Mouse (Mus musculus) CH12.LX (cell line): Measurements from ENCODE around the gene Ppard. TPM values are rescaled to one million over a fixed set of nuclear protein-coding genes. Genes with fewer than 3 reads are reported as not detected.

Source experiments
- DNase-seq: peaks from one replicate; pipeline ENCODE4 v3.0.0-alpha.2; 2013; ENCODE audit errors: extremely low read depth
- H3K27ac ChIP-seq: 2 replicates; pipeline ENCODE4 v1.5.1; 2012; ENCODE audit warnings: low read depth, mild to moderate bottlenecking, control low read depth, moderate library complexity; ENCODE audit not compliant: insufficient read depth
- H3K27me3 ChIP-seq: replicated peaks from 2 replicates; pipeline ENCODE3; 2012; ENCODE audit warnings: inconsistent platforms
- H3K36me3 ChIP-seq, 2 experiments: replicated peaks in 1 of 2; 2 replicates each; pipeline versions ENCODE3 to v1.6.1; 2012; ENCODE audit warnings: inconsistent platforms in 1 of 2, low read length in 1 of 2, mild to moderate bottlenecking in 1 of 2, mixed read lengths in 1 of 2, moderate library complexity in 1 of 2; ENCODE audit not compliant: control insufficient read depth in 1 of 2, insufficient read depth in 1 of 2
- H3K4me1 ChIP-seq, 2 experiments: 2 replicates each; pipeline ENCODE4 v1.6.1; 2012; ENCODE audit warnings: inconsistent platforms in 1 of 2, moderate library complexity in 1 of 2; ENCODE audit not compliant: insufficient read depth in 2 of 2, control insufficient read depth in 1 of 2
- H3K4me2 ChIP-seq: 2 replicates; pipeline ENCODE4 v1.6.1; 2012; ENCODE audit warnings: low read depth, mild to moderate bottlenecking, control low read depth; ENCODE audit not compliant: poor library complexity, insufficient read depth, severe bottlenecking
- H3K4me3 ChIP-seq, 3 experiments: fragments of 150-350 bp in 1 of 3; sonication (generic) in 1 of 3; replicated peaks in 1 of 3; 2 replicates each; pipeline versions ENCODE3 to v1.5.1; 2011 to 2012; ENCODE audit warnings: low read depth in 2 of 3, low read length in 2 of 3, mild to moderate bottlenecking in 2 of 3, moderate library complexity in 2 of 3, control low read depth in 1 of 3, improper control_type of control experiment in 1 of 3, inconsistent platforms in 1 of 3, mixed read lengths in 1 of 3; ENCODE audit not compliant: poor library complexity in 1 of 3
- H3K79me2 ChIP-seq: replicated peaks from 2 replicates; pipeline ENCODE4 v1.6.1; 2012; ENCODE audit warnings: mild to moderate bottlenecking, moderate library complexity; ENCODE audit not compliant: control insufficient read depth, poor library complexity, insufficient read depth, severe bottlenecking; ENCODE audit errors: extremely low read depth
- H3K9ac ChIP-seq: 2 replicates; pipeline ENCODE4 v1.6.1; 2012; ENCODE audit warnings: low read depth, mild to moderate bottlenecking, control low read depth, moderate library complexity; ENCODE audit not compliant: insufficient read depth
- H3K9me3 ChIP-seq: replicated peaks from 2 replicates; pipeline ENCODE3; 2012; ENCODE audit warnings: low read length, inconsistent platforms, mixed read lengths
- BHLHE40 ChIP-seq: IDR thresholded peaks from 2 replicates; pipeline ENCODE4 v1.6.1; 2011; ENCODE audit warnings: mild to moderate bottlenecking, low read depth, low read length, improper control_type of control experiment
- CHD2 ChIP-seq: IDR thresholded peaks from 2 replicates; pipeline ENCODE4 v1.6.1; 2011; ENCODE audit warnings: low read length, improper control_type of control experiment
- EP300 ChIP-seq: IDR thresholded peaks from 2 replicates; pipeline ENCODE4 v1.6.1; 2011; ENCODE audit warnings: low read length, improper control_type of control experiment
- JUND ChIP-seq: conservative IDR thresholded peaks from 2 replicates; pipeline ENCODE4 v1.6.1; 2011; ENCODE audit warnings: low read depth, low read length, improper control_type of control experiment
- MAX ChIP-seq: IDR thresholded peaks from 2 replicates; pipeline ENCODE4 v1.6.1; 2011; ENCODE audit warnings: low read length, improper control_type of control experiment
- MXI1 ChIP-seq: IDR thresholded peaks from 2 replicates; pipeline ENCODE4 v1.6.1; 2011; ENCODE audit warnings: mild to moderate bottlenecking, low read depth, low read length, improper control_type of control experiment
- MYC ChIP-seq: IDR thresholded peaks from 2 replicates; pipeline ENCODE4 v1.6.1; 2011; ENCODE audit warnings: low read depth, mild to moderate bottlenecking, improper control_type of control experiment, low read length
- PAX5 ChIP-seq: IDR thresholded peaks from 2 replicates; pipeline ENCODE4 v1.6.1; 2012; ENCODE audit warnings: low read length, inconsistent platforms, mixed read lengths
- POLR2AphosphoS2 ChIP-seq: IDR thresholded peaks from 2 replicates; pipeline ENCODE4 v1.6.1; 2011; ENCODE audit warnings: low read depth, low read length, improper control_type of control experiment
- SMC3 ChIP-seq: IDR thresholded peaks from 2 replicates; pipeline ENCODE4 v1.6.1; 2011; ENCODE audit warnings: low read depth, low read length, improper control_type of control experiment
- TCF12 ChIP-seq: IDR thresholded peaks from 2 replicates; pipeline ENCODE4 v1.6.1; 2014; ENCODE audit warnings: low read depth, mild to moderate bottlenecking, inconsistent platforms, low read length, improper control_type of control experiment
- UBTF ChIP-seq: IDR thresholded peaks from 2 replicates; pipeline ENCODE4 v1.6.1; 2012; ENCODE audit warnings: low read depth, mild to moderate bottlenecking, inconsistent platforms, low read length, improper control_type of control experiment, moderate library complexity
- USF1 ChIP-seq: IDR thresholded peaks from 2 replicates; pipeline ENCODE4 v1.6.1; 2014; ENCODE audit warnings: low read depth, mild to moderate bottlenecking, inconsistent platforms, low read length, improper control_type of control experiment
- ZC3H11A ChIP-seq: IDR thresholded peaks from 2 replicates; pipeline ENCODE4 v1.6.1; 2012; ENCODE audit warnings: low read depth, mild to moderate bottlenecking, inconsistent platforms, low read length, improper control_type of control experiment
- ZMIZ1 ChIP-seq: IDR thresholded peaks from 2 replicates; pipeline ENCODE4 v1.6.1; 2012; ENCODE audit warnings: low read depth, mild to moderate bottlenecking, inconsistent platforms, low read length, improper control_type of control experiment
- ZNF384 ChIP-seq: IDR thresholded peaks from 2 replicates; pipeline ENCODE4 v1.6.1; 2012; ENCODE audit warnings: low read depth, low read length, improper control_type of control experiment, inconsistent platforms
- dilution Hi-C: fragments of 300-500 bp; cut with MboI; formaldehyde crosslinking; loops from 2 replicates; pipeline ENCODE4 v1.14.3; 2020; ENCODE audit warnings: low sequenced_read_pairs; ENCODE audit not compliant: extremely low pct_unique_long_range_greater_than_20kb, extremely low pct_ligation_motif_present
- in situ Hi-C: fragments of 300-500 bp; cut with MboI; formaldehyde crosslinking; loops from 3 replicates; pipeline ENCODE4 v1.14.3; 2019; ENCODE audit warnings: low sequenced_read_pairs, low pct_ligation_motif_present, low pct_unique_long_range_greater_than_20kb, mixed read lengths
- polyA plus RNA-seq: library from polyadenylated mRNA; unstranded; fragments of >175 nt; gene quantifications from 2 replicates; pipeline ENCODE4 v1.2.1, GENCODE M21; 2012; ENCODE audit warnings: low read depth; ENCODE audit not compliant: insufficient read length
- total RNA-seq, 2 experiments: library from RNA; depleted of rRNA; stranded (reverse); fragments of 300-350 nt in 1 of 2; fragments of >200 nt in 1 of 2; gene quantifications; 2 replicates each; pipeline ENCODE4 v1.2.3; 2012 to 2014

Gene Ppard
- total and polyA plus RNA-seq, 3 experiments = 2.9 to 15.5 (median 7.3) TPM

- Histone ChIP-seq H3K27me3 (no peaks in the 10 kb centered on the region), H3K27ac (no peak overlapping the region), H3K4me3 (no peak overlapping the region), H3K9me3 (peaks cover 3% of the 10 kb centered on the region), H3K4me1 (peaks cover under 1 to 35% of the 10 kb centered on the region in 2 experiments), H3K36me3 (peaks cover 32 to 62% of the 10 kb centered on the region in 2 experiments), H3K79me2 (no peaks in the 10 kb centered on the region), H3K9ac (no peak overlapping the region), H3K4me2 (no peak overlapping the region)
- in situ Hi-C loops (loop anchor here (25.0 kb wide), 1 partner anchor 213 kb away; the partner anchor contains the start of gene Tcp11), dilution Hi-C loops (no loop called here)
- DNase-seq = no peak
- no peak for TF ChIP-seq UBTF
- no peak for TF ChIP-seq EP300
- TF ChIP-seq PAX5 = no peak
- TF ChIP-seq JUND = no peak
These were observed 67.8 kb downstream of the Ppard start for GRCm38 (mm10) chr17:28300323-28300722.

- no peak overlapping the region for H3K4me3 ChIP-seq
- no peak overlapping the region for H3K9ac ChIP-seq
- H3K27ac ChIP-seq = no peak overlapping the region
- H3K4me1 ChIP-seq = peaks cover 0 to 30% of the 10 kb centered on the region in 2 experiments; a peak in 2 of 4 replicates
- TF ChIP-seq ZC3H11A (no peak), BHLHE40 (no peak), EP300 (no peak), TCF12 (no peak), PAX5 (no peak), CHD2 (no peak), MAX (no peak), MYC (no peak), MXI1 (no peak), ZNF384 (no peak), ZMIZ1 (no peak), USF1 (no peak), POLR2AphosphoS2 (no peak), SMC3 (no peak)
- no peak for DNase-seq
- H3K9me3 ChIP-seq = peaks cover 6% of the 10 kb centered on the region
- H3K27me3 ChIP-seq = no peaks in the 10 kb centered on the region
- H3K36me3 ChIP-seq = peaks cover 29 to 59% of the 10 kb centered on the region in 2 experiments
- dilution Hi-C loops = no loop called here
- in situ Hi-C loops = loop anchor here (25.0 kb wide), 1 partner anchor 214 kb away; the partner anchor contains the start of gene Tcp11
- H3K4me2 ChIP-seq = no peak overlapping the region
- H3K79me2 ChIP-seq = no peaks in the 10 kb centered on the region
These were observed 68.3 kb downstream of the Ppard start for GRCm38 (mm10) chr17:28300850-28301249.
